18 mouse cellular contexts compared by ENCODE assay signal in genomic region chr17:74457972-74458677, GRCm38 (mm10). TPM values are rescaled to one million over a fixed set of nuclear protein-coding genes. Genes with fewer than 3 reads are reported as not detected.
DNase-seq lines count a peak whose midpoint lies in the region; ATAC-seq and TF ChIP-seq lines count a peak whose summit lies in the region.
"Had no signal": no experiment of that assay in that cellular context is flagged by ENCODE, and none has a peak within 500 bp of the region (broad histone marks: within the 10 kb centered on the region; RNA-seq: fewer than 3 reads in every experiment).

No protein-coding gene starts in this region.

- H3K9ac ChIP-seq in liver, postnatal 0 days (replicated peaks), result no peak overlapping the region
- H3K9ac ChIP-seq in liver, embryonic 12.5 days, result no peak overlapping the region
- no peak overlapping the region for H3K9ac ChIP-seq in MEL (ENCODE audit: control insufficient read depth, low read depth, low read length, poor library complexity, severe bottlenecking)
- peak overlapping the region; percentile 54 for H3K9ac ChIP-seq in intestine, embryonic 16.5 days (ENCODE audit: low read depth, low read length)
- peak overlapping the region; percentile 38 for H3K9ac ChIP-seq in stomach, postnatal 0 days (ENCODE audit: low read length)
- H3K9ac ChIP-seq in forebrain, embryonic 14.5 days (ENCODE audit: low read length), result no peak overlapping the region
- H3K9ac ChIP-seq: heart, embryonic 15.5 days; kidney, embryonic 15.5 days; limb, embryonic 15.5 days had no signal

- no peak for TF ChIP-seq CTCF in liver, postnatal 0 days (IDR thresholded peaks at IDR 0.05; ENCODE audit: low read depth)
- TF ChIP-seq CTCF in MEL (IDR thresholded peaks at IDR 0.05 in 2 of 3, conservative IDR thresholded peaks at IDR 0.05 in 1 of 3; ENCODE audit: control insufficient read depth in 1 of 3, insufficient read depth in 1 of 3, low read depth in 2 of 3, low read length in 3 of 3, poor library complexity in 1 of 3, severe bottlenecking in 1 of 3), result no peak
- TF ChIP-seq CTCF in stomach, postnatal 0 days (IDR thresholded peaks at IDR 0.05; ENCODE audit: low read depth), result no peak

- DNase-seq in liver, postnatal 0 days, result no peak
- DNase-seq in MEL (ENCODE audit: low read depth, low spot score), result peak; percentile 16
- DNase-seq in stomach, postnatal 0 days (ENCODE audit: low spot score), result no peak
- DNase-seq in layer of hippocampus, adult 11-12 months (ENCODE audit: low spot score), result no peak
- DNase-seq in forebrain, embryonic 14.5 days (ENCODE audit: low spot score), result no peak
- DNase-seq: adrenal gland, adult 2 months; cerebellum, adult 11 months; cerebellum, postnatal 14 days; gastrocnemius, postnatal 10 days; retina, postnatal 1 day; thymus, postnatal 36 days had no signal

- no peak for ATAC-seq in liver, postnatal 0 days
- ATAC-seq in liver, embryonic 12.5 days, result no peak
- ATAC-seq in intestine, embryonic 16.5 days, result peak; percentile 82
- peak; percentile 41; the same call in 1 of the 2 replicates for ATAC-seq in stomach, postnatal 0 days (ENCODE audit: low FRiP score, low TSS enrichment)
- no peak for ATAC-seq in forebrain, embryonic 14.5 days

- H3K4me3 ChIP-seq in liver, postnatal 0 days (ENCODE audit: low read depth, low read length), result peak overlapping the region; percentile 31
- no peak overlapping the region for H3K4me3 ChIP-seq in liver, embryonic 12.5 days
- H3K4me3 ChIP-seq in MEL (ENCODE audit: control insufficient read depth in 1 of 2, insufficient read depth in 1 of 2, low read depth in 2 of 2, low read length in 2 of 2), result no peak overlapping the region
- H3K4me3 ChIP-seq in intestine, embryonic 16.5 days (ENCODE audit: low read length), result peak overlapping the region; percentile 42
- H3K4me3 ChIP-seq in stomach, postnatal 0 days (ENCODE audit: low read depth, low read length), result peak overlapping the region; percentile 28
- no peak overlapping the region for H3K4me3 ChIP-seq in forebrain, embryonic 14.5 days (ENCODE audit: low read depth, low read length)
- H3K4me3 ChIP-seq: forebrain, embryonic 10.5 days; heart, embryonic 15.5 days; kidney, embryonic 15.5 days; limb, embryonic 15.5 days had no signal

- peak overlapping the region; percentile 42; the same call in 1 of the 2 replicates for H3K4me2 ChIP-seq in liver, postnatal 0 days (ENCODE audit: low read depth, low read length)
- no peak overlapping the region for H3K4me2 ChIP-seq in liver, embryonic 12.5 days
- peak overlapping the region; percentile 49 for H3K4me2 ChIP-seq in intestine, embryonic 16.5 days (ENCODE audit: low read depth, low read length)
- peak overlapping the region; percentile 18 for H3K4me2 ChIP-seq in stomach, postnatal 0 days (replicated peaks; ENCODE audit: low read depth)
- no peak overlapping the region for H3K4me2 ChIP-seq in forebrain, embryonic 14.5 days (ENCODE audit: low read length)
- H3K4me2 ChIP-seq: heart, embryonic 15.5 days; kidney, embryonic 15.5 days; limb, embryonic 15.5 days; midbrain, embryonic 11.5 days had no signal

- 58% methylated on average over 10 of the region's 10 CpGs for WGBS in liver, postnatal 0 days (ENCODE audit: insufficient replicate concordance)
- 49% methylated on average over 10 of the region's 10 CpGs for WGBS in liver, embryonic 12.5 days (ENCODE audit: insufficient replicate concordance)
- WGBS in intestine, embryonic 16.5 days, result 47% methylated on average over 10 of the region's 10 CpGs
- WGBS in stomach, postnatal 0 days, result 49% methylated on average over 10 of the region's 10 CpGs
- WGBS in forebrain, embryonic 14.5 days, result 78% methylated on average over 10 of the region's 10 CpGs

- H3K79me2 ChIP-seq in MEL (ENCODE audit: control insufficient read depth, insufficient read depth, low read length, poor library complexity), result no peaks in the 10 kb centered on the region

- TF ChIP-seq EP300 in liver, postnatal 0 days (IDR thresholded peaks at IDR 0.05; ENCODE audit: low read depth), result no peak
- TF ChIP-seq EP300 in MEL (IDR thresholded peaks at IDR 0.05; ENCODE audit: low read depth in 1 of 2, low read length in 2 of 2), result peak in 1 of 2 experiments; percentile 11; a peak in 1 of 4 replicates
- TF ChIP-seq EP300 in stomach, postnatal 0 days (optimal IDR thresholded peaks at IDR 0.05), result no peak

- H3K36me3 ChIP-seq in liver, postnatal 0 days (replicated peaks; ENCODE audit: insufficient read depth, low read length), result no peaks in the 10 kb centered on the region
- H3K36me3 ChIP-seq in liver, embryonic 12.5 days, result no peaks in the 10 kb centered on the region
- peaks cover 0 to 10% of the 10 kb centered on the region in 2 experiments; a peak in 2 of 4 replicates for H3K36me3 ChIP-seq in MEL (ENCODE audit: control insufficient read depth in 1 of 2, insufficient read depth in 2 of 2, low read length in 2 of 2)
- H3K36me3 ChIP-seq in intestine, embryonic 16.5 days (ENCODE audit: control insufficient read depth, insufficient read depth, low read length), result no peaks in the 10 kb centered on the region
- no peaks in the 10 kb centered on the region for H3K36me3 ChIP-seq in stomach, postnatal 0 days (ENCODE audit: control insufficient read depth, insufficient read depth, low read length)
- no peaks in the 10 kb centered on the region for H3K36me3 ChIP-seq in forebrain, embryonic 14.5 days (ENCODE audit: control insufficient read depth, insufficient read depth, low read length)
- H3K36me3 ChIP-seq: forebrain, embryonic 10.5 days; heart, embryonic 15.5 days; kidney, embryonic 15.5 days; limb, embryonic 15.5 days had no signal

- no peak for TF ChIP-seq RAD21 in MEL (IDR thresholded peaks at IDR 0.05; ENCODE audit: low read depth, low read length)

- no peak for TF ChIP-seq POLR2A in MEL (IDR thresholded peaks at IDR 0.05; ENCODE audit: control insufficient read depth in 1 of 2, insufficient read depth in 1 of 2, low read depth in 1 of 2, low read length in 2 of 2, poor library complexity in 1 of 2)

- H3K27me3 ChIP-seq in liver, postnatal 0 days (ENCODE audit: insufficient read depth, low read length), result no peaks in the 10 kb centered on the region
- no peaks in the 10 kb centered on the region for H3K27me3 ChIP-seq in liver, embryonic 12.5 days (replicated peaks)
- no peaks in the 10 kb centered on the region for H3K27me3 ChIP-seq in MEL (ENCODE audit: control insufficient read depth in 1 of 2, insufficient read depth in 2 of 2, low read length in 2 of 2)
- H3K27me3 ChIP-seq in intestine, embryonic 16.5 days (replicated peaks; ENCODE audit: control insufficient read depth, insufficient read depth, low read length), result no peaks in the 10 kb centered on the region
- H3K27me3 ChIP-seq in stomach, postnatal 0 days (ENCODE audit: control insufficient read depth, insufficient read depth, low read length), result no peaks in the 10 kb centered on the region
- H3K27me3 ChIP-seq in forebrain, embryonic 14.5 days (replicated peaks; ENCODE audit: control insufficient read depth, insufficient read depth, low read length), result no peaks in the 10 kb centered on the region
- H3K27me3 ChIP-seq: heart, embryonic 15.5 days; kidney, embryonic 15.5 days; limb, embryonic 15.5 days had no signal

- peak overlapping the region; percentile 64 for H3K27ac ChIP-seq in liver, postnatal 0 days (ENCODE audit: low read depth)
- H3K27ac ChIP-seq in liver, embryonic 12.5 days, result no peak overlapping the region
- 0 out of 2 replicates have a peak overlapping the region, but pooled peaks have one; percentile 4 for H3K27ac ChIP-seq in MEL (ENCODE audit: control insufficient read depth, low read depth, low read length)
- H3K27ac ChIP-seq in intestine, embryonic 16.5 days (ENCODE audit: low read length), result peak overlapping the region; percentile 93
- peak overlapping the region; percentile 76 for H3K27ac ChIP-seq in stomach, postnatal 0 days (replicated peaks)
- no peak overlapping the region for H3K27ac ChIP-seq in forebrain, embryonic 14.5 days (ENCODE audit: low read depth, low read length)
- H3K27ac ChIP-seq: forebrain, embryonic 10.5 days; heart, embryonic 15.5 days; kidney, embryonic 15.5 days; limb, embryonic 15.5 days had no signal

- 0 out of 2 replicates have a peak, but pooled peaks cover 4% of the 10 kb centered on the region for H3K4me1 ChIP-seq in liver, postnatal 0 days (ENCODE audit: insufficient read depth)
- no peaks in the 10 kb centered on the region for H3K4me1 ChIP-seq in liver, embryonic 12.5 days
- H3K4me1 ChIP-seq in MEL (ENCODE audit: control insufficient read depth in 1 of 2, insufficient read depth in 2 of 2, low read length in 2 of 2), result peaks cover 0 to 14% of the 10 kb centered on the region in 2 experiments; a peak in 2 of 4 replicates
- no peaks in the 10 kb centered on the region for H3K4me1 ChIP-seq in intestine, embryonic 16.5 days (ENCODE audit: control insufficient read depth, insufficient read depth, low read length)
- no peaks in the 10 kb centered on the region for H3K4me1 ChIP-seq in stomach, postnatal 0 days (replicated peaks; ENCODE audit: control insufficient read depth, insufficient read depth)
- no peaks in the 10 kb centered on the region for H3K4me1 ChIP-seq in forebrain, embryonic 14.5 days (ENCODE audit: control insufficient read depth, insufficient read depth, low read length)
- H3K4me1 ChIP-seq: forebrain, embryonic 10.5 days; heart, embryonic 15.5 days; kidney, embryonic 15.5 days; limb, embryonic 15.5 days had no signal

- no peaks in the 10 kb centered on the region for H3K9me3 ChIP-seq in liver, postnatal 0 days (ENCODE audit: low read length)
- H3K9me3 ChIP-seq in liver, embryonic 12.5 days (replicated peaks), result no peaks in the 10 kb centered on the region
- H3K9me3 ChIP-seq in MEL (replicated peaks; ENCODE audit: insufficient read depth, low read length), result no peaks in the 10 kb centered on the region
- no peaks in the 10 kb centered on the region for H3K9me3 ChIP-seq in intestine, embryonic 16.5 days (ENCODE audit: control insufficient read depth, low read length)
- no peaks in the 10 kb centered on the region for H3K9me3 ChIP-seq in stomach, postnatal 0 days (ENCODE audit: control insufficient read depth, low read length)
- no peaks in the 10 kb centered on the region for H3K9me3 ChIP-seq in forebrain, embryonic 14.5 days (replicated peaks; ENCODE audit: control insufficient read depth, low read length)
- H3K9me3 ChIP-seq: forebrain, embryonic 10.5 days; heart, embryonic 15.5 days; kidney, embryonic 15.5 days; limb, embryonic 15.5 days had no signal

RNA-seq across cellular contexts. Expression of gene Nlrc4, which starts 0.8 kb away (rescaled TPM):
- polyA plus RNA-seq in liver, postnatal 0 days (2015; fragmentation: Nextera tagmentation; extraction: Ambion mirVana), result 0.50 and 0.53 TPM in 2 replicates
- polyA plus RNA-seq in liver, embryonic 12.5 days (2016; fragmentation: Nextera tagmentation; extraction: Ambion mirVana), result 0.26 and 0.33 TPM in 2 replicates
- total RNA-seq in MEL (2012; rRNA removed), result 0.04 and 0.10 TPM in 2 replicates
- under 1 TPM in 1 of 2 experiments, not detected in 1; 0.47 TPM for polyA plus RNA-seq in MEL (2012; ENCODE audit: insufficient read depth in 1 of 2, insufficient read length in 2 of 2, low read depth in 1 of 2, low replicate concordance in 2 of 2, missing spikeins in 1 of 2)
- 8.6 and 9.5 TPM in 2 replicates for polyA plus RNA-seq in intestine, embryonic 16.5 days (2015; fragmentation: Nextera tagmentation; extraction: Ambion mirVana)
- polyA plus RNA-seq in stomach, postnatal 0 days (2015; fragmentation: Nextera tagmentation; extraction: Ambion mirVana), result 5.4 and 5.5 TPM in 2 replicates
- polyA plus RNA-seq in forebrain, embryonic 14.5 days (2014; fragmentation: Nextera tagmentation; extraction: Ambion mirVana), result 0.18 and 0.32 TPM in 2 replicates

RNA-seq across cellular contexts. Expression of gene Yipf4, which starts 31.2 kb away (rescaled TPM):
- 59.5 and 67.1 TPM in 2 replicates for polyA plus RNA-seq in liver, postnatal 0 days (2015; fragmentation: Nextera tagmentation; extraction: Ambion mirVana)
- 63.2 and 64.7 TPM in 2 replicates for polyA plus RNA-seq in liver, embryonic 12.5 days (2016; fragmentation: Nextera tagmentation; extraction: Ambion mirVana)
- 24.3 and 24.4 TPM in 2 replicates for total RNA-seq in MEL (2012; rRNA removed)
- polyA plus RNA-seq in MEL (2012; ENCODE audit: insufficient read depth in 1 of 2, insufficient read length in 2 of 2, low read depth in 1 of 2, low replicate concordance in 2 of 2, missing spikeins in 1 of 2), result 10 to 100 TPM in 1 of 2 experiments, not detected in 1; 31.7 TPM
- polyA plus RNA-seq in intestine, embryonic 16.5 days (2015; fragmentation: Nextera tagmentation; extraction: Ambion mirVana), result 59.1 and 61.4 TPM in 2 replicates
- 80.2 and 88.8 TPM in 2 replicates for polyA plus RNA-seq in stomach, postnatal 0 days (2015; fragmentation: Nextera tagmentation; extraction: Ambion mirVana)
- 65.7 and 67.4 TPM in 2 replicates for polyA plus RNA-seq in forebrain, embryonic 14.5 days (2014; fragmentation: Nextera tagmentation; extraction: Ambion mirVana)

Comparison
In these comparisons a context has a peak if more than half of its experiments do, and no peak if none do; other contexts are left out.
1. H3K27ac ChIP-seq: peak in liver, postnatal 0 days (single experiment), MEL (single experiment), intestine, embryonic 16.5 days (single experiment) and stomach, postnatal 0 days (single experiment); none in liver, embryonic 12.5 days (single experiment) and forebrain, embryonic 14.5 days (single experiment).
2. H3K4me2 ChIP-seq: peak in liver, postnatal 0 days (single experiment), intestine, embryonic 16.5 days (single experiment) and stomach, postnatal 0 days (single experiment); none in liver, embryonic 12.5 days (single experiment) and forebrain, embryonic 14.5 days (single experiment).
3. H3K4me3 ChIP-seq: peak in liver, postnatal 0 days (single experiment), intestine, embryonic 16.5 days (single experiment) and stomach, postnatal 0 days (single experiment); none in liver, embryonic 12.5 days (single experiment), MEL (0 of 2) and forebrain, embryonic 14.5 days (single experiment).
4. ATAC-seq: peak in intestine, embryonic 16.5 days (single experiment) and stomach, postnatal 0 days (single experiment); none in liver, postnatal 0 days (single experiment), liver, embryonic 12.5 days (single experiment) and forebrain, embryonic 14.5 days (single experiment).
5. H3K9ac ChIP-seq: peak in intestine, embryonic 16.5 days (single experiment) and stomach, postnatal 0 days (single experiment); none in liver, postnatal 0 days (single experiment), liver, embryonic 12.5 days (single experiment), MEL (single experiment) and forebrain, embryonic 14.5 days (single experiment).